Mouse (Mus musculus) fat pad, adult 2 months (tissue): Measurements from ENCODE around the gene Megf11.
A peak's percentile ranks its signal among the peaks of the same experiment; 100 is the strongest.
"Not testable (repeated sequence)": the region's sequence is repeated elsewhere in the genome, so short reads cannot be mapped to it uniquely, and the experiment has no call there.

Source experiments
- DNase-seq: peaks from one replicate; pipeline ENCODE4 v3.0.0-alpha.2; 2011; ENCODE audit warnings: low read depth, low spot score; ENCODE audit errors: extremely low read depth

Gene Megf11

GRCm38 (mm10) chr9:64462870-64463269 is 77.4 kb downstream of the Megf11 start:
- no peak for DNase-seq

- no peak for DNase-seq
Observed at GRCm38 (mm10) chr9:64466090-64466489, 80.7 kb downstream of the Megf11 start.

- DNase-seq = no peak
Observed at GRCm38 (mm10) chr9:64466564-64466963, 81.1 kb downstream of the Megf11 start.

GRCm38 (mm10) chr9:64470806-64471205 is 85.4 kb downstream of the Megf11 start:
- no peak for DNase-seq

GRCm38 (mm10) chr9:64471336-64471735 is 85.9 kb downstream of the Megf11 start:
- no peak for DNase-seq

GRCm38 (mm10) chr9:64472165-64472564 is 86.7 kb downstream of the Megf11 start:
- no peak for DNase-seq

- no peak for DNase-seq
Observed at GRCm38 (mm10) chr9:64472743-64473142, 87.3 kb downstream of the Megf11 start.

GRCm38 (mm10) chr9:64473170-64473569 is 87.7 kb downstream of the Megf11 start:
- DNase-seq = no peak

- DNase-seq = no peak
Observed at GRCm38 (mm10) chr9:64473695-64474094, 88.3 kb downstream of the Megf11 start.

- DNase-seq = no peak
Observed at GRCm38 (mm10) chr9:64474142-64474541, 88.7 kb downstream of the Megf11 start.

GRCm38 (mm10) chr9:64475942-64476341 is 90.5 kb downstream of the Megf11 start:
- no peak for DNase-seq

- not testable (repeated sequence) for DNase-seq
Observed at GRCm38 (mm10) chr9:64477397-64477796, 92.0 kb downstream of the Megf11 start.

- no peak for DNase-seq
Observed at GRCm38 (mm10) chr9:64482126-64482525, 96.7 kb downstream of the Megf11 start.

GRCm38 (mm10) chr9:64487377-64487776 is 102.0 kb downstream of the Megf11 start:
- DNase-seq = peak; percentile 47

- no peak for DNase-seq
Observed at GRCm38 (mm10) chr9:64494647-64495046, 109.2 kb downstream of the Megf11 start.

GRCm38 (mm10) chr9:64498929-64499328 is 113.5 kb downstream of the Megf11 start:
- DNase-seq = no peak

GRCm38 (mm10) chr9:64501211-64501610 is 115.8 kb downstream of the Megf11 start:
- no peak for DNase-seq

GRCm38 (mm10) chr9:64503996-64504395 is 118.6 kb downstream of the Megf11 start:
- DNase-seq = no peak

- DNase-seq = no peak
Observed at GRCm38 (mm10) chr9:64504456-64504855, 119.0 kb downstream of the Megf11 start.

GRCm38 (mm10) chr9:64504921-64505320 is 119.5 kb downstream of the Megf11 start:
- no peak for DNase-seq

GRCm38 (mm10) chr9:64506440-64507206 is 121.2 kb downstream of the Megf11 start:
- DNase-seq = peak; percentile 23

- DNase-seq = no peak
Observed at GRCm38 (mm10) chr9:64507207-64507517, 121.7 kb downstream of the Megf11 start.

- no peak for DNase-seq
Observed at GRCm38 (mm10) chr9:64507995-64508394, 122.6 kb downstream of the Megf11 start.
